Mouse (Mus musculus) forebrain, embryonic 15.5 days (tissue): Measurements from ENCODE around the gene Tmem222. TPM values are rescaled to one million over a fixed set of nuclear protein-coding genes. Genes with fewer than 3 reads are reported as not detected.

Source experiments
- ATAC-seq: fragments of 200-750 bp; cut with Nextera tagmentation; replicated peaks from 2 replicates; pipeline ENCODE4 v1.8.0; 2017; ENCODE audit warnings: mild to moderate bottlenecking, moderate TSS enrichment, moderate library complexity
- H3K27ac ChIP-seq: fragments of 300-500 bp; sonication (generic); replicated peaks from 2 replicates; pipeline ENCODE4 v1.5.1; 2015; ENCODE audit warnings: mild to moderate bottlenecking, inconsistent platforms
- H3K27me3 ChIP-seq: fragments of 300-500 bp; sonication (generic); 2 replicates; pipeline ENCODE4 v1.6.1; 2015; ENCODE audit warnings: inconsistent platforms
- H3K36me3 ChIP-seq: fragments of 300-500 bp; sonication (generic); 2 replicates; pipeline ENCODE4 v1.6.1; 2015; ENCODE audit warnings: mild to moderate bottlenecking, inconsistent platforms
- H3K4me1 ChIP-seq: fragments of 300-500 bp; sonication (generic); 2 replicates; pipeline ENCODE4 v1.6.1; 2015; ENCODE audit warnings: inconsistent platforms
- H3K4me2 ChIP-seq: fragments of 300-500 bp; sonication (generic); replicated peaks from 2 replicates; pipeline ENCODE4 v1.6.1; 2015; ENCODE audit warnings: mild to moderate bottlenecking, inconsistent platforms
- H3K4me3 ChIP-seq: fragments of 300-500 bp; sonication (generic); 2 replicates; pipeline ENCODE4 v1.5.1; 2015; ENCODE audit warnings: mild to moderate bottlenecking, inconsistent platforms
- H3K9ac ChIP-seq: fragments of 300-500 bp; sonication (generic); replicated peaks from 2 replicates; pipeline ENCODE4 v1.6.1; 2015; ENCODE audit warnings: mild to moderate bottlenecking, inconsistent platforms
- H3K9me3 ChIP-seq: fragments of 300-500 bp; sonication (generic); 2 replicates; pipeline ENCODE4 v1.6.1; 2016; ENCODE audit warnings: inconsistent platforms
- WGBS: fragments of 180-500 bp; shearing (Covaris S2); methylation state at CpG from one replicate; pipeline ENCODE4 v1.1.7; 2015; ENCODE audit warnings: mixed read lengths; 5-methylcytosine and 5-hydroxymethylcytosine counted together
- polyA plus RNA-seq: library from polyadenylated mRNA; unstranded; fragments of >200 nt; fragmentation: Nextera tagmentation; extraction: Ambion mirVana; gene quantifications from 2 replicates; pipeline ENCODE4 v1.2.1, GENCODE M21; 2015

Gene Tmem222
- polyA plus RNA-seq, 1 experiment from 2014 or later: 112 TPM

DNA sequence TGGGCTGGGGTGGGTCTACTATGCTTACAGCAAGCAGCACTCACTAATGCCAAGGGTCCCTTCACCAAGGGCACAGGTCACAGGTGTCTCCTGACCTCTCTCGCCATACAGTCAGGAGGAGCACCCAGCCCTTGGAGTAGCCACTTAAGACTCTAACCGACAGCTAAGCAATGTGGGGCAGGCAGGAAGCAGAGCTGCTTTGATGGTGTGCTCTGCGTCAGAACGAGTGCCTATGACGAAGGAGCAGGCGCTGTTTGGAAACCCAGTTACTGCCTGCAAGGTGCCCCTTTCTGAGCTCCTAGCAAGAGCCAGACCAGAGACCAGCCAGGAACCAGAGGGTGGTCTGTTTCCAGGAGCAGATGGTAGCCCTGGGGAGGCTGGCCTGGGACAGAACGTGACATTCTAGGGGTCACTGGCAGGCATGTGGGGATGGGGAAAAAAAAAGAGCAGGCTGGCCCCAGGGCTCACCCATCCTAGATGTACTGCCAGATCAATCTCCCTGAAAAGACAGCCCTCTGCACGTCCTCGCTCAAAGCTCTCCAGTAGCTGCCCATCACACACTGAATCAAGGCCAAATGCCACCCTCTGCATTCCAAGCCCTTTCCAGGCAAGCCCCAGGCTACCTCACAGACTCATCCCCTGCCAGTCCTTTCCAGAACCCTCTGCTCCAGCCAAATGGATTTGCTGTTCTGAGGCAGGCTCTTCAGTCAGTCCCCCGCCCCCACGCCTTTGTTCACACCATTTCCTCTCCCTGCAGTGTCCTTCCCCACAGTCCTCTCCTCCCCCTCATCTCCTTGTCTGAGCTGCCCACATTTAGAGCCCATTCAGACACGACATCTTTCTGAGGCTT, 21.1 kb upstream of the Tmem222 start:
- no peak; the same call in 1 of the 2 replicates for ATAC-seq
- no peaks in the 10 kb centered on the region for H3K9me3 ChIP-seq
- H3K4me2 ChIP-seq: no peak overlapping the region
- no peaks in the 10 kb centered on the region for H3K27me3 ChIP-seq
- 36% methylated on average over 12 of the region's 12 CpGs for WGBS
- peaks cover 37% of the 10 kb centered on the region for H3K36me3 ChIP-seq
- no peak overlapping the region for H3K4me3 ChIP-seq
- peak overlapping the region; percentile 93 for H3K27ac ChIP-seq
- H3K9ac ChIP-seq: peak overlapping the region; percentile 9; the same call in 1 of the 2 replicates
- H3K4me1 ChIP-seq: peaks cover 34% of the 10 kb centered on the region

DNA sequence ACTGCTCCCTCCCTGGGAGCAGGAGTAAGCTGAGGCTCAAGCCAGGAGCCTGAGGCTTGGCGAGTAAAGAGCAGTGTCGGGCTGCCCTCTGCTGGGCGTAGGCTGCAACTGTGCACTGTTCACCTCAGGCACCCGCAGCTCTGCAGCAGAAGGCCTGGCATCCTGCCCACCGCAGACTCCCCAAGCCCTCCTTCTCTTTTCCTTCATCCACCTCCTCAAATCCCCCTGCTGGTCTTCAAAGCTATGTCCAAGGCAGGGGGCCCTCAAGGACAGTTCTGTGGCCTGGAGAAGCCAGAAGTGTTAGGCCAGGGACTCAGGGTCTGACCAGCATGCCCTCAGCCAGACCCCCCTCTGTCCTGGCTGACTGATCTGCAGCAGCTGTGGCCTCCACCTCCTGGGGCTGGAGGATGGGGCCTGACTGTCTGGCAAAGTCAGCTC, 20.2 kb upstream of the Tmem222 start:
- H3K9me3 ChIP-seq: no peaks in the 10 kb centered on the region
- peak overlapping the region; percentile 93 for H3K27ac ChIP-seq
- no peaks in the 10 kb centered on the region for H3K27me3 ChIP-seq
- H3K4me2 ChIP-seq: no peak overlapping the region
- H3K4me1 ChIP-seq: peaks cover 43% of the 10 kb centered on the region
- peaks cover 35% of the 10 kb centered on the region for H3K36me3 ChIP-seq
- 0 out of 2 replicates have a peak overlapping the region, but pooled peaks have one; percentile 13 for H3K9ac ChIP-seq
- H3K4me3 ChIP-seq: no peak overlapping the region
- 3% methylated on average over 5 of the region's 5 CpGs for WGBS
- ATAC-seq: peak; percentile 75

- WGBS: 76% methylated on average over 10 of the region's 10 CpGs
- no peak overlapping the region for H3K4me3 ChIP-seq
- H3K9me3 ChIP-seq: no peaks in the 10 kb centered on the region
- no peak overlapping the region for H3K4me2 ChIP-seq
- H3K9ac ChIP-seq: 0 out of 2 replicates have a peak overlapping the region, but pooled peaks have one; percentile 13
- no peak; the same call in 1 of the 2 replicates for ATAC-seq
- H3K4me1 ChIP-seq: peaks cover 47% of the 10 kb centered on the region
- H3K27me3 ChIP-seq: no peaks in the 10 kb centered on the region
- H3K27ac ChIP-seq: peak overlapping the region; percentile 93
- H3K36me3 ChIP-seq: peaks cover 35% of the 10 kb centered on the region
Measured at GRCm38 (mm10) chr4:133297360-133297759, 19.8 kb upstream of the Tmem222 start.

GRCm38 (mm10) chr4:133294084-133294483, 16.5 kb upstream of the Tmem222 start:
- Histone ChIP-seq H3K9me3 (no peaks in the 10 kb centered on the region), H3K27ac (no peak overlapping the region), H3K4me1 (peaks cover 33% of the 10 kb centered on the region), H3K9ac (no peak overlapping the region), H3K36me3 (peaks cover 22% of the 10 kb centered on the region), H3K4me2 (no peak overlapping the region), H3K27me3 (no peaks in the 10 kb centered on the region), H3K4me3 (no peak overlapping the region)
- no peak for ATAC-seq
- WGBS: 43% methylated on average over 11 of the region's 11 CpGs

GRCm38 (mm10) chr4:133292901-133293843, 15.6 kb upstream of the Tmem222 start:
- H3K9me3 ChIP-seq: no peaks in the 10 kb centered on the region
- H3K9ac ChIP-seq: no peak overlapping the region
- peaks cover 22% of the 10 kb centered on the region for H3K36me3 ChIP-seq
- no peak overlapping the region for H3K4me3 ChIP-seq
- peak overlapping the region; percentile 57 for H3K27ac ChIP-seq
- 14% methylated on average over 24 of the region's 24 CpGs for whole genome bisulfite sequencing
- H3K4me2 ChIP-seq: no peak overlapping the region
- peak; percentile 53 for ATAC-seq
- no peaks in the 10 kb centered on the region for H3K27me3 ChIP-seq
- H3K4me1 ChIP-seq: peaks cover 24% of the 10 kb centered on the region

GRCm38 (mm10) chr4:133292405-133292804, 14.8 kb upstream of the Tmem222 start:
- Histone ChIP-seq H3K4me1 (peaks cover 16% of the 10 kb centered on the region), H3K27me3 (no peaks in the 10 kb centered on the region), H3K4me3 (no peak overlapping the region), H3K9me3 (no peaks in the 10 kb centered on the region), H3K27ac (peak overlapping the region; percentile 57; the same call in 1 of the 2 replicates), H3K9ac (no peak overlapping the region), H3K4me2 (no peak overlapping the region), H3K36me3 (peaks cover 22% of the 10 kb centered on the region)
- ATAC-seq: no peak
- WGBS: 63% methylated on average over 4 of the region's 4 CpGs

GRCm38 (mm10) chr4:133291255-133291654, 13.7 kb upstream of the Tmem222 start:
- Histone ChIP-seq H3K27ac (no peak overlapping the region), H3K27me3 (no peaks in the 10 kb centered on the region), H3K4me1 (peaks cover 15% of the 10 kb centered on the region; the same call in 1 of the 2 replicates), H3K9me3 (no peaks in the 10 kb centered on the region), H3K9ac (no peak overlapping the region), H3K36me3 (peaks cover 17% of the 10 kb centered on the region), H3K4me3 (no peak overlapping the region), H3K4me2 (no peak overlapping the region)
- 95% methylated on average over 1 of the region's 1 CpGs for WGBS
- ATAC-seq: no peak

DNA sequence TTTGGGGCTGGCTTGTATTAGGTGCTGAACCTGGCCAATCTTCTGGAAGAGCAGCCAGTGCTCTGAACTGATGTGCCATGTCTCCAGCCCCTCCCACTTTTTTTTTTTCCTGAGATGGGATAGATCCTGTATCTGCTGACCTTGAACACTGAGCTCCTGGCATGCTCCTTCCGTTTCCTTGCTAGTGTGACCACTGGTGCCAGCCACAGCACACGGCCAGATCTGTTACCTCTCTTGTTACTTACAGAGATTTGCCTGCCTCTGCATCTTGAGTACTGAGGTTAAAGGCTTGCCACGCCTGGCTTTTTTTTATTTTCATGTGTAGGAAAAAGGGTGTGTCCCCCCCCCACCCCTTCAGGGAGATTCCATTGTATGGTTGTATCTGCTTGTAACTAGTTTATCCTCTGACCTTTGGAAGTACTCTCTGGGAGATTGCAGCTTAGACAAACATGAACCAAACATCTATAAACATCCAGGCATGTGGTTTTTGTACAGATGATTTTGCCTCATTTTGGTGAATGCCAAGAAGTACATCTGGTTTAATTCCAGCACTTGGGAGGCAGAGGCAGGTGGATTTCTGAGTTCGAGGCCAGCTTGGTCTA, 9.0 kb upstream of the Tmem222 start:
- Histone ChIP-seq H3K27ac (no peak overlapping the region), H3K4me3 (no peak overlapping the region), H3K9me3 (no peaks in the 10 kb centered on the region), H3K4me2 (no peak overlapping the region), H3K9ac (no peak overlapping the region), H3K4me1 (peaks cover 13% of the 10 kb centered on the region), H3K36me3 (no peaks in the 10 kb centered on the region), H3K27me3 (no peaks in the 10 kb centered on the region)
- no peak for ATAC-seq
- 85% methylated on average over 4 of the region's 4 CpGs for WGBS

- Histone ChIP-seq H3K4me2 (no peak overlapping the region), H3K9me3 (no peaks in the 10 kb centered on the region), H3K27me3 (no peaks in the 10 kb centered on the region), H3K4me3 (no peak overlapping the region), H3K4me1 (peaks cover 18% of the 10 kb centered on the region), H3K36me3 (no peaks in the 10 kb centered on the region), H3K9ac (no peak overlapping the region), H3K27ac (no peak overlapping the region)
- no peak for ATAC-seq
- WGBS: 83% methylated on average over 5 of the region's 5 CpGs
Measured at GRCm38 (mm10) chr4:133285950-133286349, 8.4 kb upstream of the Tmem222 start.

DNA sequence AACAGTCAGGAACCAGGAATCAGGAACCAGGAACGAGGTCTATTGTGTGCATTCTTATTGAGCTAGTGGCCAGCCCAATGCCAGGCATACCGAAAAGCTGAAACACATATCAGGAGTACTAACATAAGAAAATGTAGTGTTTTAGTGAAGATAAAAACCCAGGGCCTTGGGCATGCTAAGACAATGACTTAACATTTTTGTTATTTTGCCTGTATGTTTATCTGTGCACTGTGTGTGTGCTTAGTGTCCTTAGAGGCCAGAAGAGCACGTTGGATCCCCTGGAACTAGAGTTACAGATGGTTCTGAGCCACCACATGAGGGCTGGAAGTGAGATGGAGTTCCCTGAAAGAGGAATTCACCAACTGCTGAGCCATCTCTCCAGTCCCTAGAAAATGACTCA, 7.7 kb upstream of the Tmem222 start:
- Histone ChIP-seq H3K27ac (no peak overlapping the region), H3K9ac (no peak overlapping the region), H3K4me3 (no peak overlapping the region), H3K4me1 (peaks cover 19% of the 10 kb centered on the region), H3K4me2 (no peak overlapping the region), H3K9me3 (no peaks in the 10 kb centered on the region), H3K36me3 (no peaks in the 10 kb centered on the region), H3K27me3 (no peaks in the 10 kb centered on the region)
- 78% methylated on average over 3 of the region's 3 CpGs for WGBS
- no peak for ATAC-seq

- no peak for ATAC-seq
- peaks cover 28% of the 10 kb centered on the region for H3K4me1 ChIP-seq
- H3K9ac ChIP-seq: no peak overlapping the region
- H3K4me3 ChIP-seq: no peak overlapping the region
- peak overlapping the region; percentile 77 for H3K27ac ChIP-seq
- H3K27me3 ChIP-seq: no peaks in the 10 kb centered on the region
- no peak overlapping the region for H3K4me2 ChIP-seq
- 30% methylated on average over 4 of the region's 4 CpGs for WGBS
- H3K9me3 ChIP-seq: no peaks in the 10 kb centered on the region
- H3K36me3 ChIP-seq: no peaks in the 10 kb centered on the region
Measured at GRCm38 (mm10) chr4:133282656-133283055, 5.1 kb upstream of the Tmem222 start.
